ENCODE assay signal across 29 mouse cellular contexts in genomic region chr8:75172009-75172685, GRCm38 (mm10). TPM values are rescaled to one million over a fixed set of nuclear protein-coding genes. Genes with fewer than 3 reads are reported as not detected.
DNase-seq lines count a peak whose midpoint lies in the region; ATAC-seq and TF ChIP-seq lines count a peak whose summit lies in the region.
"Had no signal": no experiment of that assay in that cellular context is flagged by ENCODE, and none has a peak within 500 bp of the region (broad histone marks: within the 10 kb centered on the region; RNA-seq: fewer than 3 reads in every experiment).

No protein-coding gene starts in this region.

- peak; percentile 32 for DNase-seq in lung, postnatal 0 days (ENCODE audit: low spot score)
- DNase-seq in lung, postnatal 10 days, result no peak
- DNase-seq in urinary bladder, postnatal 4 days (ENCODE audit: low spot score in 2 of 2), result no peak
- DNase-seq in adrenal gland, postnatal 25 days, result no peak
- no peak for DNase-seq in thymus, postnatal 36 days
- DNase-seq: adrenal gland, adult 8-10 months; adrenal gland, postnatal 36 days; cerebellum, adult 11 months; cerebellum, adult 2 months; cerebellum, adult 9-11 months; cerebellum, postnatal 25 days; forebrain, postnatal 0 days; gastrocnemius, adult 2 months; gastrocnemius, postnatal 14 days; heart, adult 11 months had no signal

- H3K27ac ChIP-seq in lung, postnatal 0 days (ENCODE audit: low read length), result no peak overlapping the region
- H3K27ac ChIP-seq in intestine, postnatal 0 days (ENCODE audit: low read depth, low read length), result peak overlapping the region; percentile 7; the same call in 1 of the 2 replicates
- H3K27ac ChIP-seq in small intestine, adult 2 months (ENCODE audit: insufficient read depth, low read depth, low read length), result peak overlapping the region; percentile 49; the same call in 1 of the 2 replicates
- H3K27ac ChIP-seq: embryonic facial prominence, embryonic 12.5 days; embryonic facial prominence, embryonic 15.5 days; gastrocnemius, adult 2 months; hindbrain, embryonic 12.5 days; hindbrain, embryonic 15.5 days had no signal

- WGBS in lung, postnatal 0 days, result 59% methylated on average over 6 of the region's 6 CpGs
- 64% methylated on average over 6 of the region's 6 CpGs for WGBS in intestine, postnatal 0 days
- 64% methylated on average over 6 of the region's 6 CpGs for WGBS in small intestine, adult 2 months

- no peaks in the 10 kb centered on the region for H3K27me3 ChIP-seq in lung, postnatal 0 days (replicated peaks; ENCODE audit: insufficient read depth, low read length)
- H3K27me3 ChIP-seq in intestine, postnatal 0 days (replicated peaks; ENCODE audit: control insufficient read depth, insufficient read depth, low read length), result no peaks in the 10 kb centered on the region
- no peaks in the 10 kb centered on the region for H3K27me3 ChIP-seq in small intestine, adult 2 months (ENCODE audit: control insufficient read depth, insufficient read depth, low read length)
- H3K27me3 ChIP-seq: embryonic facial prominence, embryonic 12.5 days; embryonic facial prominence, embryonic 15.5 days; hindbrain, embryonic 12.5 days; hindbrain, embryonic 15.5 days had no signal

- H3K4me2 ChIP-seq in lung, postnatal 0 days (replicated peaks; ENCODE audit: low read depth, low read length), result no peak overlapping the region
- H3K4me2 ChIP-seq in intestine, postnatal 0 days (replicated peaks; ENCODE audit: low read depth), result no peak overlapping the region
- H3K4me2 ChIP-seq: embryonic facial prominence, embryonic 12.5 days; embryonic facial prominence, embryonic 15.5 days; heart, embryonic 11.5 days; hindbrain, embryonic 12.5 days; hindbrain, embryonic 15.5 days had no signal

- H3K36me3 ChIP-seq in lung, postnatal 0 days (ENCODE audit: insufficient read depth, low read length), result no peaks in the 10 kb centered on the region
- H3K36me3 ChIP-seq in intestine, postnatal 0 days (ENCODE audit: control insufficient read depth, insufficient read depth), result no peaks in the 10 kb centered on the region
- H3K36me3 ChIP-seq in small intestine, adult 2 months (ENCODE audit: control insufficient read depth, insufficient read depth, low read length), result no peaks in the 10 kb centered on the region
- H3K36me3 ChIP-seq: embryonic facial prominence, embryonic 12.5 days; embryonic facial prominence, embryonic 15.5 days; hindbrain, embryonic 12.5 days; hindbrain, embryonic 15.5 days had no signal

- peak; percentile 68 for ATAC-seq in lung, postnatal 0 days
- peak; percentile 80 for ATAC-seq in intestine, postnatal 0 days
- ATAC-seq: activated CD4-positive, CD25-positive, alpha-beta regulatory T cell, adult 4 months; CD4-positive, CD25-positive, alpha-beta regulatory T cell, adult 4 months; forebrain, embryonic 14.5 days; forebrain, postnatal 0 days had no signal

- no peak for TF ChIP-seq CTCF in lung, postnatal 0 days (IDR thresholded peaks at IDR 0.05)
- TF ChIP-seq CTCF in intestine, postnatal 0 days (IDR thresholded peaks at IDR 0.05; ENCODE audit: low read depth), result no peak
- TF ChIP-seq CTCF in small intestine, adult 2 months (IDR thresholded peaks at IDR 0.05; ENCODE audit: extremely low read depth, insufficient read length, insufficient replicate concordance, low read depth, low read length), result no peak

- no peaks in the 10 kb centered on the region for H3K9me3 ChIP-seq in lung, postnatal 0 days (ENCODE audit: low read length)
- no peaks in the 10 kb centered on the region for H3K9me3 ChIP-seq in intestine, postnatal 0 days (ENCODE audit: control insufficient read depth)
- H3K9me3 ChIP-seq: embryonic facial prominence, embryonic 12.5 days; embryonic facial prominence, embryonic 15.5 days; hindbrain, embryonic 12.5 days; hindbrain, embryonic 15.5 days had no signal

- H3K4me1 ChIP-seq in lung, postnatal 0 days (ENCODE audit: insufficient read depth, low read depth, low read length), result no peaks in the 10 kb centered on the region
- peaks cover 2% of the 10 kb centered on the region for H3K4me1 ChIP-seq in intestine, postnatal 0 days (replicated peaks; ENCODE audit: control insufficient read depth, insufficient read depth, low read length)
- H3K4me1 ChIP-seq in small intestine, adult 2 months (ENCODE audit: control insufficient read depth, insufficient read depth, insufficient read length, low read length), result peaks cover 8% of the 10 kb centered on the region; the same call in 1 of the 2 replicates
- H3K4me1 ChIP-seq: embryonic facial prominence, embryonic 12.5 days; embryonic facial prominence, embryonic 15.5 days; hindbrain, embryonic 12.5 days; hindbrain, embryonic 15.5 days had no signal

- no peak overlapping the region for H3K9ac ChIP-seq in lung, postnatal 0 days (replicated peaks; ENCODE audit: low read depth)
- no peak overlapping the region for H3K9ac ChIP-seq in intestine, postnatal 0 days (ENCODE audit: low read depth, low read length)
- H3K9ac ChIP-seq: embryonic facial prominence, embryonic 12.5 days; embryonic facial prominence, embryonic 15.5 days; forebrain, postnatal 0 days; hindbrain, embryonic 12.5 days; hindbrain, embryonic 15.5 days had no signal

- TF ChIP-seq EP300 in lung, postnatal 0 days (IDR thresholded peaks at IDR 0.05), result 0 out of 2 replicates have a peak, but pooled peaks have one; percentile 16

- H3K4me3 ChIP-seq in lung, postnatal 0 days (ENCODE audit: low read depth, low read length), result no peak overlapping the region
- H3K4me3 ChIP-seq in intestine, postnatal 0 days (ENCODE audit: low read depth, low read length), result no peak overlapping the region
- H3K4me3 ChIP-seq in small intestine, adult 2 months (ENCODE audit: low read depth, low read length), result no peak overlapping the region
- H3K4me3 ChIP-seq: embryonic facial prominence, embryonic 12.5 days; embryonic facial prominence, embryonic 15.5 days; gastrocnemius, adult 2 months; hindbrain, embryonic 12.5 days; hindbrain, embryonic 15.5 days had no signal

- no peak for TF ChIP-seq POLR2A in small intestine, adult 2 months (IDR thresholded peaks at IDR 0.05; ENCODE audit: low read depth, low read length)

RNA-seq across cellular contexts. Expression of gene Rasd2, which starts 41.6 kb away (rescaled TPM):
- polyA plus RNA-seq in lung, postnatal 0 days (2015; fragmentation: Nextera tagmentation; extraction: Ambion mirVana), result 1.1 and 1.4 TPM in 2 replicates
- polyA plus RNA-seq in intestine, postnatal 0 days (2015; fragmentation: Nextera tagmentation; extraction: Ambion mirVana), result 0.85 and 1.3 TPM in 2 replicates
- 2.6 and 9.7 TPM in 2 replicates for polyA plus RNA-seq in small intestine, adult 2 months (2012; rRNA removed)
- total RNA-seq in adrenal gland, postnatal 25 days (2021), result 2.0 and 3.4 TPM in 2 replicates
- total RNA-seq: common myeloid progenitor, adult 5-6 weeks; MEL had no signal
- polyA plus RNA-seq: C2C12; CD4-positive, CD25-positive, alpha-beta regulatory T cell, adult 4 months; forebrain, embryonic 11.5 days had no signal
